Mouse (Mus musculus) embryo, embryonic 11.5 days (tissue): ENCODE measurements around the gene Kcnj10.
A peak's percentile ranks its signal among the peaks of the same experiment; 100 is the strongest.

Experiments
- DNase-seq: peaks from one replicate; pipeline ENCODE4 v3.0.0-alpha.2; 2012; ENCODE audit warnings: low read depth, low spot score

Gene Kcnj10

GRCm38 (mm10) chr1:172340729-172341321 lies at the start of gene Kcnj10:
Gene Kcnj10, plus strand, starts transcription at chr1:172341210.
- peak; percentile 55 for DNase-seq

GRCm38 (mm10) chr1:172292880-172293279 lies 48.1 kb upstream of the Kcnj10 start:
- DNase-seq: no peak

GRCm38 (mm10) chr1:172293449-172293848 lies 47.6 kb upstream of the Kcnj10 start:
- DNase-seq: no peak

GRCm38 (mm10) chr1:172295751-172296197 lies 45.2 kb upstream of the Kcnj10 start:
- no peak for DNase-seq

GRCm38 (mm10) chr1:172296816-172297510 lies 44.0 kb upstream of the Kcnj10 start:
- no peak for DNase-seq

- no peak for DNase-seq
These were observed 43.1 kb upstream of the Kcnj10 start, which contains the start of gene Atp1a2 for GRCm38 (mm10) chr1:172297611-172298537. Gene Atp1a2, minus strand, starts transcription at chr1:172298064.

- no peak for DNase-seq
These were observed 41.5 kb upstream of the Kcnj10 start for GRCm38 (mm10) chr1:172299528-172299927.

- DNase-seq: no peak
These were observed 40.8 kb upstream of the Kcnj10 start for GRCm38 (mm10) chr1:172300247-172300646.

GRCm38 (mm10) chr1:172301180-172301579 lies 39.8 kb upstream of the Kcnj10 start:
- DNase-seq: no peak

- no peak for DNase-seq
These were observed 38.7 kb upstream of the Kcnj10 start for GRCm38 (mm10) chr1:172302311-172302710.

GRCm38 (mm10) chr1:172302851-172303250 lies 38.2 kb upstream of the Kcnj10 start:
- no peak for DNase-seq

GRCm38 (mm10) chr1:172304443-172304842 lies 36.6 kb upstream of the Kcnj10 start:
- no peak for DNase-seq

- DNase-seq: no peak
These were observed 35.9 kb upstream of the Kcnj10 start for GRCm38 (mm10) chr1:172305153-172305552.

GRCm38 (mm10) chr1:172305635-172306034 lies 35.4 kb upstream of the Kcnj10 start:
- DNase-seq: no peak

GRCm38 (mm10) chr1:172306196-172306595 lies 34.8 kb upstream of the Kcnj10 start:
- DNase-seq: no peak

GRCm38 (mm10) chr1:172306885-172307284 lies 34.1 kb upstream of the Kcnj10 start:
- DNase-seq: no peak

- no peak for DNase-seq
These were observed 33.1 kb upstream of the Kcnj10 start for GRCm38 (mm10) chr1:172307936-172308335.

- no peak for DNase-seq
These were observed 32.6 kb upstream of the Kcnj10 start for GRCm38 (mm10) chr1:172308409-172308808.

- DNase-seq: peak; percentile 93
These were observed 31.2 kb upstream of the Kcnj10 start for GRCm38 (mm10) chr1:172309699-172310398.

- no peak for DNase-seq
These were observed 29.6 kb upstream of the Kcnj10 start for GRCm38 (mm10) chr1:172311248-172311906.
